Mouse (Mus musculus) retina, postnatal 1 day (tissue): ENCODE measurements around the gene Nexn.

Source experiments
- DNase-seq: peaks from one replicate; pipeline ENCODE4 v3.0.0-alpha.2; 2012

Nexn gene

DNA sequence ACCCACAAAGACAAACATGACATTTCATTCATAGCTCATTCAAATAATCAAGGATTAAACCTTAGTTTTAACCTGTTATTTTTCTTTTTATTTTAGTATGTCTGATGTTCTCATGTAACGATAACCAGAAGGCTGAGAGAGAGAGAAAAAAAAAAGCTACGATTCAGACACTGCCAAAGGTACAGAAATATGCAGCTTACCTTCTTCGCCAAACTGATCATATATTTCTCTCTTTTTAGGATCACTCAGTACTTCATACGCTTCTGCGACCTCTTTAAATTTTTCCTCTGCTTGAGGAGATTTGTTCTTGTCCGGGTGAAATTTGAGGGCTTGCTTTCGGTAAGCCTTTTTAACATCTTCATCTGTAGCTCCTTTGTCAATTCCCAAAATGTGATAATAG is 73.0 kb downstream of the Nexn start:
- DNase-seq = no peak

- DNase-seq = peak; percentile 52
These were observed 73.8 kb downstream of the Nexn start for GRCm38 (mm10) chr3:152192238-152192931.

DNA sequence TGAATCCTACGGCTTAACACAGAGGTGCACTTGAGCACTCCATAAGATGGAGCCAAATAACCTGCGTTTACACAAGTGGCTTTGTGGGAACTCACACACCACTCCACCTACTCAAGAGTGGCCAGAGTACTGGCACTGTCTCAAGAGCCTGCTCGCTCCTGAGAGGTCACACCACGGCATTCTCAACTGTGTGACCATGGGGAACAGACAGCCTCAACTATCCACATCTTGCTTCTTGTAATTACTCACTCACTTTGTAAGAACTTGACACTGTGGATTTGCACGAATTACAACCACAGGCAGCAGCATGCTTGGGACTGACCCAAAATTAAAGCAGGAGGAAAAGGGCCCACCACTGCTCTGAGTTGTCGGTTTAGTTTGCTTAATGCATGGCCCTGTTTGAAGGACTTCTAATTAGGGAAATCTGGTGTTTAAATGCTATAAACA is 74.3 kb downstream of the Nexn start:
- DNase-seq = no peak

GRCm38 (mm10) chr3:152190679-152191477 is 75.3 kb downstream of the Nexn start:
- no peak for DNase-seq

GRCm38 (mm10) chr3:152189306-152189705 is 76.8 kb downstream of the Nexn start:
- no peak for DNase-seq
